Mouse (Mus musculus) spleen, adult 2 months (tissue): ENCODE data around the gene Gtf2ird1. TPM values are rescaled to one million over a fixed set of nuclear protein-coding genes. Genes with fewer than 3 reads are reported as not detected.

Source experiments
- DNase-seq, 2 experiments: peaks; one replicate each; pipeline versions ENCODE4 v3.0.0 to v3.0.0-alpha.2; 2012 to 2021; ENCODE audit warnings: low spot score in 2 of 2, low read depth in 1 of 2
- H3K27ac ChIP-seq: fragments of 200-500 bp; 2 replicates; pipeline ENCODE4 v1.5.1; 2012; ENCODE audit warnings: low read length, inconsistent platforms; ENCODE audit not compliant: insufficient read depth
- H3K27me3 ChIP-seq: fragments of 200-500 bp; 2 replicates; pipeline ENCODE4 v1.6.1; 2012; ENCODE audit warnings: mild to moderate bottlenecking, moderate library complexity, low read length, inconsistent platforms; ENCODE audit not compliant: control insufficient read depth, insufficient read depth
- H3K36me3 ChIP-seq: fragments of 200-500 bp; 2 replicates; pipeline ENCODE4 v1.6.1; 2012; ENCODE audit warnings: mild to moderate bottlenecking, low read length, inconsistent platforms; ENCODE audit not compliant: control insufficient read depth, insufficient read depth
- H3K4me1 ChIP-seq: fragments of 200-500 bp; 2 replicates; pipeline ENCODE4 v1.6.1; 2011; ENCODE audit warnings: inconsistent platforms; ENCODE audit not compliant: control insufficient read depth, insufficient read depth, insufficient read length
- H3K4me3 ChIP-seq: fragments of 200-500 bp; 2 replicates; pipeline ENCODE4 v1.5.1; 2011; ENCODE audit warnings: mild to moderate bottlenecking, inconsistent platforms; ENCODE audit not compliant: insufficient read depth, insufficient read length; ENCODE audit errors: extremely low read depth
- CTCF ChIP-seq: fragments of 200-500 bp; IDR thresholded peaks from 2 replicates; pipeline ENCODE4 v1.5.1; 2011; ENCODE audit warnings: mild to moderate bottlenecking, inconsistent platforms; ENCODE audit not compliant: insufficient read depth, insufficient read length, insufficient replicate concordance; ENCODE audit errors: extremely low read depth
- POLR2A ChIP-seq: fragments of 200-500 bp; IDR thresholded peaks from 2 replicates; pipeline ENCODE4 v1.6.1; 2011; ENCODE audit warnings: low read depth, low read length, inconsistent platforms
- WGBS: fragments of 180-500 bp; shearing (Covaris S2); methylation state at CpG from one replicate; pipeline ENCODE4 v1.1.7; 2018; 5-methylcytosine and 5-hydroxymethylcytosine counted together
- polyA plus RNA-seq: library from polyadenylated mRNA; depleted of rRNA; stranded (reverse); fragments of >200 nt; gene quantifications from 2 replicates; pipeline ENCODE4 v1.2.3, GENCODE M21; 2012

Gene Gtf2ird1
- polyA plus RNA-seq, 1 experiment = 12.1 TPM

- H3K4me3 ChIP-seq = no peak overlapping the region
- H3K4me1 ChIP-seq = no peaks in the 10 kb centered on the region
- WGBS = 90% methylated on average over 21 of the region's 21 CpGs
- H3K27me3 ChIP-seq = no peaks in the 10 kb centered on the region
- DNase-seq = no peak
- no peak for TF ChIP-seq CTCF
- TF ChIP-seq POLR2A = no peak
- H3K27ac ChIP-seq = no peak overlapping the region
- H3K36me3 ChIP-seq = no peaks in the 10 kb centered on the region
Measured at GRCm38 (mm10) chr5:134466296-134467029, 9.9 kb upstream of the Gtf2ird1 start.

- Histone ChIP-seq H3K27me3 (no peaks in the 10 kb centered on the region), H3K36me3 (no peaks in the 10 kb centered on the region), H3K4me3 (no peak overlapping the region), H3K4me1 (no peaks in the 10 kb centered on the region), H3K27ac (no peak overlapping the region)
- no peak for DNase-seq
- 73% methylated on average over 1 of the region's 1 CpGs for WGBS
- TF ChIP-seq CTCF = no peak
- no peak for TF ChIP-seq POLR2A
Measured at GRCm38 (mm10) chr5:134465197-134465596, 8.7 kb upstream of the Gtf2ird1 start.

GRCm38 (mm10) chr5:134464225-134464624 is 7.7 kb upstream of the Gtf2ird1 start:
- 88% methylated on average over 5 of the region's 5 CpGs for WGBS
- Histone ChIP-seq H3K4me3 (no peak overlapping the region), H3K27me3 (no peaks in the 10 kb centered on the region), H3K4me1 (no peaks in the 10 kb centered on the region), H3K36me3 (no peaks in the 10 kb centered on the region), H3K27ac (no peak overlapping the region)
- TF ChIP-seq POLR2A = no peak
- no peak for TF ChIP-seq CTCF
- no peak for DNase-seq

GRCm38 (mm10) chr5:134462731-134463130 is 6.2 kb upstream of the Gtf2ird1 start:
- Histone ChIP-seq H3K36me3 (no peaks in the 10 kb centered on the region), H3K27me3 (no peaks in the 10 kb centered on the region), H3K4me1 (no peaks in the 10 kb centered on the region), H3K27ac (no peak overlapping the region), H3K4me3 (no peak overlapping the region)
- no peak for TF ChIP-seq CTCF
- TF ChIP-seq POLR2A = no peak
- no peak for DNase-seq
- WGBS = 88% methylated on average over 8 of the region's 8 CpGs

- no peak for DNase-seq
- Histone ChIP-seq H3K27me3 (no peaks in the 10 kb centered on the region), H3K36me3 (no peaks in the 10 kb centered on the region), H3K4me1 (no peaks in the 10 kb centered on the region), H3K4me3 (no peak overlapping the region), H3K27ac (no peak overlapping the region)
- 94% methylated on average over 2 of the region's 2 CpGs for WGBS
- TF ChIP-seq CTCF (no peak), POLR2A (no peak)
Measured at GRCm38 (mm10) chr5:134462316-134462715, 5.8 kb upstream of the Gtf2ird1 start.

- H3K4me1 ChIP-seq = no peaks in the 10 kb centered on the region; the same call in 1 of the 2 replicates
- TF ChIP-seq CTCF = no peak
- TF ChIP-seq POLR2A = no peak
- WGBS = 91% methylated on average over 4 of the region's 4 CpGs
Measured at GRCm38 (mm10) chr5:134460546-134460945, 4.0 kb upstream of the Gtf2ird1 start.

GRCm38 (mm10) chr5:134459096-134459495 is 2.6 kb upstream of the Gtf2ird1 start:
- Histone ChIP-seq H3K4me1 (no peaks in the 10 kb centered on the region; the same call in 1 of the 2 replicates), H3K4me3 (no peak overlapping the region), H3K27me3 (peaks cover 3% of the 10 kb centered on the region), H3K27ac (no peak overlapping the region), H3K36me3 (no peaks in the 10 kb centered on the region)
- 86% methylated on average over 7 of the region's 7 CpGs for WGBS
- no peak for DNase-seq
- TF ChIP-seq CTCF (no peak), POLR2A (no peak)

More at GRCm38 (mm10) chr5:134460546-134460945, 4.0 kb upstream of the Gtf2ird1 start:
- Histone ChIP-seq H3K4me3 (no peak overlapping the region), H3K36me3 (no peaks in the 10 kb centered on the region), H3K27me3 (peaks cover 3% of the 10 kb centered on the region), H3K27ac (no peak overlapping the region)
- DNase-seq = no peak
